Mouse (Mus musculus) CH12.LX (cell line): ENCODE data around the gene Slc6a5. TPM values are rescaled to one million over a fixed set of nuclear protein-coding genes. Genes with fewer than 3 reads are reported as not detected.

Experiments used
- DNase-seq: peaks from one replicate; pipeline ENCODE4 v3.0.0-alpha.2; 2013; ENCODE audit errors: extremely low read depth
- H3K27ac ChIP-seq: 2 replicates; pipeline ENCODE4 v1.5.1; 2012; ENCODE audit warnings: low read depth, mild to moderate bottlenecking, control low read depth, moderate library complexity; ENCODE audit not compliant: insufficient read depth
- H3K27me3 ChIP-seq: replicated peaks from 2 replicates; pipeline ENCODE3; 2012; ENCODE audit warnings: inconsistent platforms
- H3K36me3 ChIP-seq, 2 experiments: replicated peaks in 1 of 2; 2 replicates each; pipeline versions ENCODE3 to v1.6.1; 2012; ENCODE audit warnings: inconsistent platforms in 1 of 2, low read length in 1 of 2, mild to moderate bottlenecking in 1 of 2, mixed read lengths in 1 of 2, moderate library complexity in 1 of 2; ENCODE audit not compliant: control insufficient read depth in 1 of 2, insufficient read depth in 1 of 2
- H3K4me1 ChIP-seq, 2 experiments: 2 replicates each; pipeline ENCODE4 v1.6.1; 2012; ENCODE audit warnings: inconsistent platforms in 1 of 2, moderate library complexity in 1 of 2; ENCODE audit not compliant: insufficient read depth in 2 of 2, control insufficient read depth in 1 of 2
- H3K4me2 ChIP-seq: 2 replicates; pipeline ENCODE4 v1.6.1; 2012; ENCODE audit warnings: low read depth, mild to moderate bottlenecking, control low read depth; ENCODE audit not compliant: poor library complexity, insufficient read depth, severe bottlenecking
- H3K4me3 ChIP-seq, 3 experiments: fragments of 150-350 bp in 1 of 3; sonication (generic) in 1 of 3; replicated peaks in 1 of 3; 2 replicates each; pipeline versions ENCODE3 to v1.5.1; 2011 to 2012; ENCODE audit warnings: low read depth in 2 of 3, low read length in 2 of 3, mild to moderate bottlenecking in 2 of 3, moderate library complexity in 2 of 3, control low read depth in 1 of 3, improper control_type of control experiment in 1 of 3, inconsistent platforms in 1 of 3, mixed read lengths in 1 of 3; ENCODE audit not compliant: poor library complexity in 1 of 3
- H3K79me2 ChIP-seq: replicated peaks from 2 replicates; pipeline ENCODE4 v1.6.1; 2012; ENCODE audit warnings: mild to moderate bottlenecking, moderate library complexity; ENCODE audit not compliant: control insufficient read depth, poor library complexity, insufficient read depth, severe bottlenecking; ENCODE audit errors: extremely low read depth
- H3K9ac ChIP-seq: 2 replicates; pipeline ENCODE4 v1.6.1; 2012; ENCODE audit warnings: low read depth, mild to moderate bottlenecking, control low read depth, moderate library complexity; ENCODE audit not compliant: insufficient read depth
- H3K9me3 ChIP-seq: replicated peaks from 2 replicates; pipeline ENCODE3; 2012; ENCODE audit warnings: low read length, inconsistent platforms, mixed read lengths
- BHLHE40 ChIP-seq: IDR thresholded peaks from 2 replicates; pipeline ENCODE4 v1.6.1; 2011; ENCODE audit warnings: mild to moderate bottlenecking, low read depth, low read length, improper control_type of control experiment
- CHD1 ChIP-seq: IDR thresholded peaks from 2 replicates; pipeline ENCODE4 v1.6.1; 2012; ENCODE audit warnings: low read depth, low read length, improper control_type of control experiment, inconsistent platforms
- CHD2 ChIP-seq: IDR thresholded peaks from 2 replicates; pipeline ENCODE4 v1.6.1; 2011; ENCODE audit warnings: low read length, improper control_type of control experiment
- CTCF ChIP-seq, 2 experiments: IDR thresholded peaks in 1 of 2; conservative IDR thresholded peaks in 1 of 2; 2 replicates each; pipeline ENCODE4 v1.5.1; 2011 to 2012; ENCODE audit warnings: low read depth in 2 of 2, low read length in 2 of 2, improper control_type of control experiment in 1 of 2, inconsistent platforms in 1 of 2, mild to moderate bottlenecking in 1 of 2, moderate library complexity in 1 of 2
- E2F4 ChIP-seq: IDR thresholded peaks from 2 replicates; pipeline ENCODE4 v1.6.1; 2011; ENCODE audit warnings: low read depth, low read length, improper control_type of control experiment; ENCODE audit not compliant: insufficient replicate concordance
- ELF1 ChIP-seq: IDR thresholded peaks from 2 replicates; pipeline ENCODE4 v1.6.1; 2014; ENCODE audit warnings: low read depth, mild to moderate bottlenecking, inconsistent platforms, low read length, improper control_type of control experiment
- EP300 ChIP-seq: IDR thresholded peaks from 2 replicates; pipeline ENCODE4 v1.6.1; 2011; ENCODE audit warnings: low read length, improper control_type of control experiment
- ETS1 ChIP-seq: conservative IDR thresholded peaks from 2 replicates; pipeline ENCODE4 v1.6.1; 2012; ENCODE audit warnings: low read depth, mild to moderate bottlenecking, inconsistent platforms, low read length, improper control_type of control experiment, moderate library complexity
- GABPA ChIP-seq: IDR thresholded peaks from 2 replicates; pipeline ENCODE4 v1.6.1; 2012; ENCODE audit warnings: low read depth, low read length, improper control_type of control experiment, inconsistent platforms; ENCODE audit not compliant: insufficient replicate concordance
- HCFC1 ChIP-seq: IDR thresholded peaks from 2 replicates; pipeline ENCODE4 v1.6.1; 2012; ENCODE audit warnings: low read depth, mild to moderate bottlenecking, inconsistent platforms, low read length, improper control_type of control experiment
- IRF4 ChIP-seq: IDR thresholded peaks from 2 replicates; pipeline ENCODE4 v1.6.1; 2014; ENCODE audit warnings: low read depth, mild to moderate bottlenecking, inconsistent platforms, low read length, improper control_type of control experiment
- JUN ChIP-seq: IDR thresholded peaks from 2 replicates; pipeline ENCODE4 v1.6.1; 2011; ENCODE audit warnings: low read depth, mild to moderate bottlenecking, low read length, improper control_type of control experiment, moderate library complexity; ENCODE audit not compliant: insufficient read depth
- JUND ChIP-seq: conservative IDR thresholded peaks from 2 replicates; pipeline ENCODE4 v1.6.1; 2011; ENCODE audit warnings: low read depth, low read length, improper control_type of control experiment
- KAT2A ChIP-seq: IDR thresholded peaks from 2 replicates; pipeline ENCODE4 v1.6.1; 2012; ENCODE audit warnings: low read length, improper control_type of control experiment, inconsistent platforms; ENCODE audit not compliant: insufficient replicate concordance
- MAFK ChIP-seq: IDR thresholded peaks from 2 replicates; pipeline ENCODE4 v1.6.1; 2011; ENCODE audit warnings: low read length, improper control_type of control experiment; ENCODE audit not compliant: insufficient replicate concordance
- MAX ChIP-seq: IDR thresholded peaks from 2 replicates; pipeline ENCODE4 v1.6.1; 2011; ENCODE audit warnings: low read length, improper control_type of control experiment
- MAZ ChIP-seq: IDR thresholded peaks from 2 replicates; pipeline ENCODE4 v1.6.1; 2012; ENCODE audit warnings: low read depth, mild to moderate bottlenecking, inconsistent platforms, low read length, improper control_type of control experiment, moderate library complexity
- MEF2A ChIP-seq: IDR thresholded peaks from 2 replicates; pipeline ENCODE4 v1.6.1; 2014; ENCODE audit warnings: low read depth, mild to moderate bottlenecking, inconsistent platforms, low read length, improper control_type of control experiment, borderline replicate concordance
- MXI1 ChIP-seq: IDR thresholded peaks from 2 replicates; pipeline ENCODE4 v1.6.1; 2011; ENCODE audit warnings: mild to moderate bottlenecking, low read depth, low read length, improper control_type of control experiment
- MYC ChIP-seq: IDR thresholded peaks from 2 replicates; pipeline ENCODE4 v1.6.1; 2011; ENCODE audit warnings: low read depth, mild to moderate bottlenecking, improper control_type of control experiment, low read length
- NELFE ChIP-seq: IDR thresholded peaks from 2 replicates; pipeline ENCODE4 v1.6.1; 2011; ENCODE audit warnings: low read depth, low read length, improper control_type of control experiment
- NRF1 ChIP-seq: IDR thresholded peaks from 2 replicates; pipeline ENCODE4 v1.6.1; 2014; ENCODE audit warnings: low read depth, mild to moderate bottlenecking, inconsistent platforms, low read length, improper control_type of control experiment, moderate library complexity
- PAX5 ChIP-seq: IDR thresholded peaks from 2 replicates; pipeline ENCODE4 v1.6.1; 2012; ENCODE audit warnings: low read length, inconsistent platforms, mixed read lengths
- POLR2A ChIP-seq: IDR thresholded peaks from 2 replicates; pipeline ENCODE4 v1.6.1; 2011; ENCODE audit warnings: low read depth, mild to moderate bottlenecking, improper control_type of control experiment, low read length
- POLR2AphosphoS2 ChIP-seq: IDR thresholded peaks from 2 replicates; pipeline ENCODE4 v1.6.1; 2011; ENCODE audit warnings: low read depth, low read length, improper control_type of control experiment
- RAD21 ChIP-seq: IDR thresholded peaks from 2 replicates; pipeline ENCODE4 v1.6.1; 2011; ENCODE audit warnings: low read depth, mild to moderate bottlenecking, low read length, improper control_type of control experiment, moderate library complexity
- RCOR1 ChIP-seq: conservative IDR thresholded peaks from 2 replicates; pipeline ENCODE4 v1.6.1; 2012; ENCODE audit warnings: low read depth, mild to moderate bottlenecking, inconsistent platforms, low read length, improper control_type of control experiment
- SIN3A ChIP-seq: IDR thresholded peaks from 2 replicates; pipeline ENCODE4 v1.6.1; 2012; ENCODE audit warnings: low read length, improper control_type of control experiment, inconsistent platforms
- SMC3 ChIP-seq: IDR thresholded peaks from 2 replicates; pipeline ENCODE4 v1.6.1; 2011; ENCODE audit warnings: low read depth, low read length, improper control_type of control experiment
- TBP ChIP-seq: conservative IDR thresholded peaks from 2 replicates; pipeline ENCODE4 v1.6.1; 2011; ENCODE audit warnings: low read depth, low read length, improper control_type of control experiment
- TCF12 ChIP-seq: IDR thresholded peaks from 2 replicates; pipeline ENCODE4 v1.6.1; 2014; ENCODE audit warnings: low read depth, mild to moderate bottlenecking, inconsistent platforms, low read length, improper control_type of control experiment
- UBTF ChIP-seq: IDR thresholded peaks from 2 replicates; pipeline ENCODE4 v1.6.1; 2012; ENCODE audit warnings: low read depth, mild to moderate bottlenecking, inconsistent platforms, low read length, improper control_type of control experiment, moderate library complexity
- USF1 ChIP-seq: IDR thresholded peaks from 2 replicates; pipeline ENCODE4 v1.6.1; 2014; ENCODE audit warnings: low read depth, mild to moderate bottlenecking, inconsistent platforms, low read length, improper control_type of control experiment
- USF2 ChIP-seq: conservative IDR thresholded peaks from 2 replicates; pipeline ENCODE4 v1.6.1; 2011; ENCODE audit warnings: low read depth, low read length, improper control_type of control experiment
- ZC3H11A ChIP-seq: IDR thresholded peaks from 2 replicates; pipeline ENCODE4 v1.6.1; 2012; ENCODE audit warnings: low read depth, mild to moderate bottlenecking, inconsistent platforms, low read length, improper control_type of control experiment
- ZKSCAN1 ChIP-seq: IDR thresholded peaks from 2 replicates; pipeline ENCODE4 v1.6.1; 2012; ENCODE audit warnings: low read depth, inconsistent platforms, low read length, improper control_type of control experiment, borderline replicate concordance
- ZMIZ1 ChIP-seq: IDR thresholded peaks from 2 replicates; pipeline ENCODE4 v1.6.1; 2012; ENCODE audit warnings: low read depth, mild to moderate bottlenecking, inconsistent platforms, low read length, improper control_type of control experiment
- ZNF384 ChIP-seq: IDR thresholded peaks from 2 replicates; pipeline ENCODE4 v1.6.1; 2012; ENCODE audit warnings: low read depth, low read length, improper control_type of control experiment, inconsistent platforms
- dilution Hi-C: fragments of 300-500 bp; cut with MboI; formaldehyde crosslinking; loops from 2 replicates; pipeline ENCODE4 v1.14.3; 2020; ENCODE audit warnings: low sequenced_read_pairs; ENCODE audit not compliant: extremely low pct_unique_long_range_greater_than_20kb, extremely low pct_ligation_motif_present
- in situ Hi-C: fragments of 300-500 bp; cut with MboI; formaldehyde crosslinking; loops from 3 replicates; pipeline ENCODE4 v1.14.3; 2019; ENCODE audit warnings: low sequenced_read_pairs, low pct_ligation_motif_present, low pct_unique_long_range_greater_than_20kb, mixed read lengths
- polyA plus RNA-seq: library from polyadenylated mRNA; unstranded; fragments of >175 nt; gene quantifications from 2 replicates; pipeline ENCODE4 v1.2.1, GENCODE M21; 2012; ENCODE audit warnings: low read depth; ENCODE audit not compliant: insufficient read length
- total RNA-seq, 2 experiments: library from RNA; depleted of rRNA; stranded (reverse); fragments of 300-350 nt in 1 of 2; fragments of >200 nt in 1 of 2; gene quantifications; 2 replicates each; pipeline ENCODE4 v1.2.3; 2012 to 2014

Gene Slc6a5
- total and polyA plus RNA-seq, 3 experiments = not detected

DNA sequence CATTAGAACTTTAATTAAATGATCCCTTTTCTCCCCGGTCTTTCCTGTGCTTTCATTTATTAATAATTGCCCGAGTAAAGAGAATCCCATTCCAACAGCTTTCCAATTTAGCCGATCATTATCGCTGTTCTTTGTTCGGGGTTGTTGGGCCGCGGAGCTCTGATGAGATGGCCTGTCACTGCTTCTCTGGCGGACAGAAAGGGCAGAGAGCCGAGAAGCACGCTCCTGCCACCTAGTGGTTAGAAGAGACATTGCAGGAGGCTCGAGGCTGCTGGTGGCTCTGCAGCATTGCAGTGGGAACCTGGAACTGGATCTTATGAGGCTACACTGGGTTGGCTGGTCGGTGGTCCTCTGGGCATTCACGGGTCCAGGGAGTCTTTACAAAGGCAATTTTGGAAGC, 13.4 kb downstream of the Slc6a5 start:
- Histone ChIP-seq H3K4me2 (peak overlapping the region; percentile 35; the same call in 1 of the 2 replicates), H3K27ac (no peak overlapping the region), H3K9ac (no peak overlapping the region), H3K27me3 (peaks cover 30% of the 10 kb centered on the region), H3K36me3 (no peaks in the 10 kb centered on the region), H3K4me1 (peaks cover 6 to 8% of the 10 kb centered on the region in 2 experiments), H3K79me2 (no peaks in the 10 kb centered on the region)
- peak; percentile 86 for DNase-seq
- dilution Hi-C loops = no loop called here
- TF ChIP-seq IRF4 (no peak), TBP (no peak), SMC3 (peak; percentile 97), CHD2 (no peak), ETS1 (no peak), HCFC1 (peak; percentile 39; the same call in 1 of the 2 replicates), CHD1 (no peak), JUN (no peak), MEF2A (peak; percentile 56; the same call in 1 of the 2 replicates), PAX5 (no peak), USF2 (no peak), RCOR1 (no peak), EP300 (no peak), MAFK (no peak), MXI1 (peak; percentile 60; the same call in 1 of the 2 replicates), MYC (0 out of 2 replicates have a peak, but pooled peaks have one; percentile 49), KAT2A (no peak), POLR2A (no peak), ZKSCAN1 (no peak), UBTF (no peak), ZMIZ1 (no peak), E2F4 (no peak), JUND (no peak), BHLHE40 (peak; percentile 21; the same call in 1 of the 2 replicates), ELF1 (peak; percentile 29; the same call in 1 of the 2 replicates), SIN3A (peak; percentile 66), MAZ (0 out of 2 replicates have a peak, but pooled peaks have one; percentile 40), CTCF (conservative IDR thresholded peaks at IDR 0.05 in 1 of 2, IDR thresholded peaks at IDR 0.05 in 1 of 2; ENCODE audit: low read depth in 2 of 2, low read length in 2 of 2) (peak; percentile 91 to 98), TCF12 (peak; percentile 55), ZC3H11A (peak; percentile 90), MAX (no peak), GABPA (no peak), USF1 (no peak), ZNF384 (no peak), NRF1 (peak; percentile 42; the same call in 1 of the 2 replicates), NELFE (peak; percentile 53; the same call in 1 of the 2 replicates), POLR2AphosphoS2 (no peak), RAD21 (peak; percentile 99)
- TF ChIP-seq, all 38 proteins: peak for 15
- Histone ChIP-seq H3K9me3 (peaks cover 4% of the 10 kb centered on the region), H3K4me3 (no peak overlapping the region)
- in situ Hi-C loops = loop anchor here (5.0 to 25.0 kb wide), 2 partner anchors 136 to 311 kb away; no protein-coding TSS in a partner anchor
